Mouse (Mus musculus) forebrain, postnatal 0 days (tissue): ENCODE measurements around the gene Trim63. TPM values are rescaled to one million over a fixed set of nuclear protein-coding genes. Genes with fewer than 3 reads are reported as not detected.
"Not testable (repeated sequence)": the region's sequence is repeated elsewhere in the genome, so short reads cannot be mapped to it uniquely, and the experiment has no call there.

Experiments used
- ATAC-seq: fragments of 200-750 bp; cut with Nextera tagmentation; 2 replicates; pipeline ENCODE4 v1.8.0; 2017; ENCODE audit warnings: mild to moderate bottlenecking, moderate library complexity
- DNase-seq: peaks from one replicate; pipeline ENCODE4 v3.0.0-alpha.2; 2015
- H3K27ac ChIP-seq: fragments of 300-500 bp; sonication (generic); 2 replicates; pipeline ENCODE4 v1.5.1; 2014; ENCODE audit warnings: low read depth, mild to moderate bottlenecking, antibody characterized with exemption, low read length, moderate library complexity, mixed read lengths
- H3K27me3 ChIP-seq: fragments of 300-500 bp; sonication (generic); 2 replicates; pipeline ENCODE4 v1.6.1; 2014; ENCODE audit warnings: mild to moderate bottlenecking, low read length, mixed read lengths; ENCODE audit not compliant: insufficient read depth
- H3K36me3 ChIP-seq: fragments of 300-500 bp; sonication (generic); 2 replicates; pipeline ENCODE4 v1.6.1; 2014; ENCODE audit warnings: mild to moderate bottlenecking, moderate library complexity; ENCODE audit not compliant: insufficient read depth
- H3K4me1 ChIP-seq: fragments of 300-500 bp; sonication (generic); 2 replicates; pipeline ENCODE4 v1.6.1; 2014; ENCODE audit warnings: antibody characterized with exemption; ENCODE audit not compliant: insufficient read depth
- H3K4me2 ChIP-seq: fragments of 300-500 bp; sonication (generic); 2 replicates; pipeline ENCODE4 v1.6.1; 2014; ENCODE audit warnings: low read depth, mild to moderate bottlenecking, moderate library complexity
- H3K4me3 ChIP-seq: fragments of 300-500 bp; sonication (generic); 2 replicates; pipeline ENCODE4 v1.5.1; 2014; ENCODE audit warnings: low read depth, low read length, mixed read lengths
- H3K9ac ChIP-seq: fragments of 300-500 bp; sonication (generic); 2 replicates; pipeline ENCODE4 v1.6.1; 2014; ENCODE audit warnings: mild to moderate bottlenecking
- H3K9me3 ChIP-seq: fragments of 300-500 bp; sonication (generic); 2 replicates; pipeline ENCODE4 v1.6.1; 2016; ENCODE audit warnings: low read length
- CTCF ChIP-seq: sonication (generic); IDR thresholded peaks from 2 replicates; pipeline ENCODE4 v1.5.1; 2016; ENCODE audit warnings: antibody characterized with exemption, control low read depth, low read depth
- WGBS: fragments of 180-500 bp; shearing (Covaris S2); extraction: QIAGEN DNeasy Blood & Tissue Kit; methylation state at CpG from one replicate; pipeline ENCODE4 v1.1.7; 2014; 5-methylcytosine and 5-hydroxymethylcytosine counted together
- polyA plus RNA-seq: library from polyadenylated mRNA; unstranded; fragments of >200 nt; fragmentation: Nextera tagmentation; extraction: Ambion mirVana; gene quantifications from 2 replicates; pipeline ENCODE4 v1.2.1, GENCODE M21; 2015
- total RNA-seq: library from RNA; depleted of rRNA; stranded (reverse); fragments of >200 nt; gene quantifications from 2 replicates; pipeline ENCODE4 v1.2.3, GENCODE M21; 2014

The Trim63 gene
- total and polyA plus RNA-seq, 2 experiments from 2014 or later = 0.18 to 1.5 TPM

GRCm38 (mm10) chr4:134319674-134320073 lies 4.8 kb downstream of the Trim63 start:
- TF ChIP-seq CTCF = no peak
- no peak for ATAC-seq

GRCm38 (mm10) chr4:134321524-134321923 lies 6.6 kb downstream of the Trim63 start:
- no peak for DNase-seq
- no peak overlapping the region for H3K4me2 ChIP-seq
- peak; percentile 12; the same call in 1 of the 2 replicates for TF ChIP-seq CTCF
- ATAC-seq = no peak
- no peaks in the 10 kb centered on the region for H3K4me1 ChIP-seq
- no peak overlapping the region for H3K27ac ChIP-seq
- H3K36me3 ChIP-seq = no peaks in the 10 kb centered on the region
- no peak overlapping the region for H3K9ac ChIP-seq
- H3K27me3 ChIP-seq = no peaks in the 10 kb centered on the region
- no peak overlapping the region for H3K4me3 ChIP-seq
- no peaks in the 10 kb centered on the region for H3K9me3 ChIP-seq
- 69% methylated on average over 3 of the region's 3 CpGs for WGBS

More at GRCm38 (mm10) chr4:134319674-134320073, 4.8 kb downstream of the Trim63 start:
- no peak for DNase-seq
- Histone ChIP-seq H3K27me3 (no peaks in the 10 kb centered on the region), H3K9ac (no peak overlapping the region), H3K4me1 (no peaks in the 10 kb centered on the region), H3K9me3 (no peaks in the 10 kb centered on the region), H3K4me3 (no peak overlapping the region), H3K4me2 (no peak overlapping the region), H3K36me3 (no peaks in the 10 kb centered on the region), H3K27ac (no peak overlapping the region)
- WGBS = 77% methylated on average over 5 of the region's 5 CpGs

- Histone ChIP-seq H3K9me3 (no peaks in the 10 kb centered on the region), H3K9ac (no peak overlapping the region), H3K4me3 (no peak overlapping the region), H3K27me3 (no peaks in the 10 kb centered on the region), H3K4me2 (no peak overlapping the region), H3K4me1 (no peaks in the 10 kb centered on the region), H3K27ac (no peak overlapping the region), H3K36me3 (no peaks in the 10 kb centered on the region)
- ATAC-seq = no peak
- DNase-seq = no peak
- no peak for TF ChIP-seq CTCF
- 78% methylated on average over 5 of the region's 5 CpGs for WGBS
Observed at GRCm38 (mm10) chr4:134324655-134325054, 9.7 kb downstream of the Trim63 start.

GRCm38 (mm10) chr4:134326859-134327530 lies 12.1 kb downstream of the Trim63 start:
- Histone ChIP-seq H3K9me3 (no peaks in the 10 kb centered on the region), H3K27me3 (no peaks in the 10 kb centered on the region), H3K4me1 (no peaks in the 10 kb centered on the region), H3K4me2 (no peak overlapping the region), H3K9ac (no peak overlapping the region), H3K36me3 (no peaks in the 10 kb centered on the region), H3K4me3 (no peak overlapping the region), H3K27ac (no peak overlapping the region)
- ATAC-seq (no peak), DNase-seq (no peak)
- 58% methylated on average over 5 of the region's 5 CpGs for WGBS
- TF ChIP-seq CTCF = no peak

- no peak for TF ChIP-seq CTCF
- 66% methylated on average over 8 of the region's 8 CpGs for WGBS
Observed at GRCm38 (mm10) chr4:134328151-134328550, 13.2 kb downstream of the Trim63 start.

GRCm38 (mm10) chr4:134328832-134329231 lies 13.9 kb downstream of the Trim63 start:
- TF ChIP-seq CTCF = no peak
- no peak overlapping the region for H3K27ac ChIP-seq
- DNase-seq = no peak
- WGBS = 84% methylated on average over 8 of the region's 8 CpGs
- H3K27me3 ChIP-seq = no peaks in the 10 kb centered on the region
- no peak overlapping the region for H3K4me3 ChIP-seq
- H3K4me2 ChIP-seq = no peak overlapping the region
- no peaks in the 10 kb centered on the region for H3K9me3 ChIP-seq
- no peak overlapping the region for H3K9ac ChIP-seq
- H3K4me1 ChIP-seq = no peaks in the 10 kb centered on the region
- no peaks in the 10 kb centered on the region for H3K36me3 ChIP-seq
- ATAC-seq = no peak

More at GRCm38 (mm10) chr4:134328151-134328550, 13.2 kb downstream of the Trim63 start:
- Histone ChIP-seq H3K9me3 (no peaks in the 10 kb centered on the region), H3K36me3 (no peaks in the 10 kb centered on the region), H3K27me3 (no peaks in the 10 kb centered on the region), H3K9ac (no peak overlapping the region), H3K27ac (no peak overlapping the region), H3K4me1 (no peaks in the 10 kb centered on the region), H3K4me3 (no peak overlapping the region), H3K4me2 (no peak overlapping the region)
- DNase-seq = no peak
- ATAC-seq = no peak

GRCm38 (mm10) chr4:134330281-134330680 lies 15.4 kb downstream of the Trim63 start:
- Histone ChIP-seq H3K27ac (no peak overlapping the region), H3K4me1 (no peaks in the 10 kb centered on the region), H3K4me3 (no peak overlapping the region), H3K27me3 (no peaks in the 10 kb centered on the region), H3K9ac (no peak overlapping the region), H3K36me3 (no peaks in the 10 kb centered on the region), H3K9me3 (no peaks in the 10 kb centered on the region), H3K4me2 (no peak overlapping the region)
- ATAC-seq (no peak), DNase-seq (no peak)
- 66% methylated on average over 5 of the region's 5 CpGs for WGBS
- TF ChIP-seq CTCF = no peak

GRCm38 (mm10) chr4:134341231-134341630 lies 26.3 kb downstream of the Trim63 start:
- not testable (repeated sequence) for H3K4me3 ChIP-seq, ATAC-seq, H3K4me2 ChIP-seq, H3K36me3 ChIP-seq, H3K9ac ChIP-seq, H3K4me1 ChIP-seq, H3K9me3 ChIP-seq, H3K27ac ChIP-seq, DNase-seq
- WGBS = 49% methylated on average over 6 of the region's 6 CpGs
- H3K27me3 ChIP-seq = peaks cover 25% of the 10 kb centered on the region
